Mouse (Mus musculus) ovary, adult 10 weeks (tissue): ENCODE measurements around the gene Ncbp2. TPM values are rescaled to one million over a fixed set of nuclear protein-coding genes. Genes with fewer than 3 reads are reported as not detected.

Experiments used
- polyA plus RNA-seq: library from polyadenylated mRNA; stranded (reverse); fragments of 350-450 nt; fragmentation: Illumina TruSeq; extraction: RNeasy Lipid Tissue Mini Kit (QIAGEN cat#74804); gene quantifications from one replicate; pipeline ENCODE4 v1.2.3, GENCODE M21; 2014

The Ncbp2 gene
- polyA plus RNA-seq: 110 TPM

DNA sequence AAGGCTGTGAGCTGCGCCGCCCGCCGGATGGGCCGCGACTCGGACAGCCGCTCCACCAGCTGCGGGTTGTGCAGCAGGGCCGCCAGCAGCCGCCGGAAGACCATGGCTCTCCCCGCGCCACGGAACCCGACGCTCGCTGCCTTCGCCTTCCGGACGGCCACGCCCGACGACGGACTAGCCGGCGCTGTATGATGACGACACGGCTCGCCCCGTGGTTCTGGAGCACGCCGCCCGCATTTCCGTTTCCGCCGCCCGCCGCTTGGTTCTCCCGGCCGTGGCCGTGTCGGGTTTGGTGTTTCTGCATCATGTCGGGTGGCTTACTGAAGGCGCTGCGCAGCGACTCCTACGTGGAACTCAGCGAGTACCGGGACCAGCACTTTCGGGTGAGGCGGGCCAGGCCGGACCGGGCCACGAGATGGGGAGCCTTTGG, at the start of gene Ncbp2, which contains the start of gene 0610012G03Rik:
Ncbp2 (plus strand) TSS at position 169 of the 430 bp plus-strand sequence.
0610012G03Rik (minus strand) TSS at position 150 of the 430 bp plus-strand sequence.

GRCm38 (mm10) chr16:31933751-31934549, 14.4 kb upstream of the Ncbp2 start, which contains the start of gene Pigz:
TSS of gene Pigz (plus strand) at chr16:31933851.

GRCm38 (mm10) chr16:32002509-32003477, 54.5 kb downstream of the Ncbp2 start, which contains the start of gene Senp5:
TSS of gene Senp5 (minus strand) at chr16:32003287.

Other genes starting within 250 kb of the Ncbp2 start
- not detected for gene Meltf, start 69.7 kb upstream of the Ncbp2 start, polyA plus RNA-seq
- not detected for gene Pigz, start 14.7 kb upstream of the Ncbp2 start, polyA plus RNA-seq
- 2.7 TPM for gene 0610012G03Rik, start within 50 bp of the Ncbp2 start, polyA plus RNA-seq
- gene Senp5, start 54.8 kb downstream of the Ncbp2 start, polyA plus RNA-seq: 50.6 TPM
- gene Pak2, start 130.8 kb downstream of the Ncbp2 start, polyA plus RNA-seq: 126 TPM
- gene Pigx, start 151.2 kb downstream of the Ncbp2 start, polyA plus RNA-seq: 74.8 TPM
- 24.4 TPM for gene Cep19, start 151.3 kb downstream of the Ncbp2 start, polyA plus RNA-seq
- 0.94 TPM for gene Nrros, start 217.1 kb downstream of the Ncbp2 start, polyA plus RNA-seq
- not detected for gene Bex6, start 231.3 kb downstream of the Ncbp2 start, polyA plus RNA-seq